ENCODE assay signal across 13 mouse cellular contexts in the genomic region with DNA sequence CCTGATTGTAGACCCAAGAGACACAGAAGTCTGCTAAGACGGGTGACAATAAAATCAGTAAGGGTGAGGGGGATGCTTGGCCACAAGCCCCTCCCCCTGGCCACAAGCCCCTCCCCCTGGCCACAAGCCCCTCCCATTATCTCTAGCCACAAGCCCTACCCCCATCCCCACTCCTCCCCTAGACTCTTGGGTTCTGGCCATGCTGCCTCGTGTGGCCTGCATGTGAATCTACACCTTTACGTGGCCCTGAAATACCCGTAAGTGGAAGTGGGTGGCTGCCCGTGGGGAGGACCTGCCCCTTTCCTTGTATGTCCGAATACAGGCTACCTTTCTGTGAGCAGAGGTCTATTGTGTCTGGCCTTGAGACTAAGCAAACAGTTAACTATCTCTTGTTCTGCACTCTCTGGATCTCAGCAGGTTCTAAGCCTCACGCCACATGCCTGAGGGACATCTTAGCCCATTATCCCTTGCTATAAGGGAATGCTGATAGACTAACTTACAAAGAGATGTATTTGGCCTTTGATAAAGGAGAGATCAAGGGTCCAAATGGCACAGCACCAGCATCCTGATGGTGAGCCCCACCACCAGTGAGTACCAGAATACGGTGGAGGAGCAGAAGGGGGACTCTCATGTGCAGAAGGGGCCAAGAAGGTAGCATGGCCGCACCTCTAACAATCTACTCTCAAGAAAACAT.
A peak's percentile ranks its signal among the peaks of the same experiment; 100 is the strongest.
DNase-seq lines count a peak whose midpoint lies in the region; TF ChIP-seq lines count a peak whose summit lies in the region.
"Had no signal": no experiment of that assay in that cellular context is flagged by ENCODE, and none has a peak within 500 bp of the region (broad histone marks: within the 10 kb centered on the region; RNA-seq: fewer than 3 reads in every experiment).

No protein-coding gene starts in this region.

- no peaks in the 10 kb centered on the region for H3K9me3 ChIP-seq in E14TG2a.4 (ENCODE audit: low read length)
- H3K9me3 ChIP-seq: midbrain, embryonic 12.5 days had no signal

- H3K4me1 ChIP-seq in E14TG2a.4 (replicated peaks; ENCODE audit: low read depth, low read length) = peaks cover 15% of the 10 kb centered on the region
- H3K4me1 ChIP-seq in cortical plate, adult 2 months (ENCODE audit: control insufficient read depth, insufficient read depth, low read length) = peaks cover 2% of the 10 kb centered on the region; the same call in 1 of the 2 replicates

- DNase-seq in layer of hippocampus, adult 2 months (ENCODE audit: low spot score in 2 of 2) = no peak
- DNase-seq in layer of hippocampus, adult 9-10 months (ENCODE audit: low spot score) = no peak
- DNase-seq in B cell, adult 2 months = peak; percentile 16 to 30
- DNase-seq in urinary bladder, adult 2 months (ENCODE audit: low spot score) = no peak
- DNase-seq in urinary bladder, postnatal 14 days (ENCODE audit: low spot score) = no peak
- no peak for DNase-seq in left cerebral cortex, postnatal 36 days (ENCODE audit: low spot score in 2 of 2)
- DNase-seq: kidney, adult 18-20 months; right cerebral cortex, postnatal 4 days; thymus, adult 18-20 months had no signal

- intact Hi-C loops in left cerebral cortex, postnatal 36 days (cut with DNase I) = no loop called here

- H3K27ac ChIP-seq in layer of hippocampus, adult 2 months = peak overlapping the region; percentile 76
- H3K27ac ChIP-seq in cortical plate, adult 2 months (ENCODE audit: insufficient read depth, low read length) = peak overlapping the region; percentile 32; the same call in 1 of the 2 replicates
- H3K27ac ChIP-seq: liver, embryonic 14.5 days had no signal

- peaks cover 13% of the 10 kb centered on the region for H3K27me3 ChIP-seq in E14TG2a.4 (ENCODE audit: insufficient read depth, low read length)
- H3K27me3 ChIP-seq: midbrain, embryonic 12.5 days had no signal

- peak; percentile 26; the same call in 1 of the 2 replicates for TF ChIP-seq CTCF in layer of hippocampus, adult 2 months (conservative IDR thresholded peaks at IDR 0.05)
- peak; percentile 21; the same call in 1 of the 2 replicates for TF ChIP-seq CTCF in E14TG2a.4 (conservative IDR thresholded peaks at IDR 0.05; ENCODE audit: low read length)
- no peak for TF ChIP-seq CTCF in cortical plate, adult 2 months (IDR thresholded peaks at IDR 0.05; ENCODE audit: extremely low read depth, insufficient read depth, low read length)

- H3K36me3 ChIP-seq in E14TG2a.4 (ENCODE audit: insufficient read depth, low read length) = no peaks in the 10 kb centered on the region
- H3K36me3 ChIP-seq: midbrain, embryonic 12.5 days had no signal

- TF ChIP-seq POLR2A in cortical plate, adult 2 months (IDR thresholded peaks at IDR 0.05; ENCODE audit: extremely low read depth, insufficient read depth, low read length) = no peak

- no peak overlapping the region for H3K4me3 ChIP-seq in layer of hippocampus, adult 2 months
- H3K4me3 ChIP-seq in E14TG2a.4 (replicated peaks; ENCODE audit: low read length) = no peak overlapping the region
- no peak overlapping the region for H3K4me3 ChIP-seq in cortical plate, adult 2 months (ENCODE audit: insufficient read depth, low read length)
- H3K4me3 ChIP-seq: midbrain, embryonic 12.5 days had no signal

Comparison
In these comparisons a context has a peak if more than half of its experiments do, and no peak if none do; other contexts are left out.
1. DNase-seq: peak in B cell, adult 2 months (2 of 2); none in layer of hippocampus, adult 2 months (0 of 2), layer of hippocampus, adult 9-10 months (single experiment), urinary bladder, adult 2 months (single experiment), urinary bladder, postnatal 14 days (single experiment) and left cerebral cortex, postnatal 36 days (0 of 2).